Mouse (Mus musculus) heart, adult 18-20 months (tissue): ENCODE results near the gene Fchsd2. TPM values are rescaled to one million over a fixed set of nuclear protein-coding genes. Genes with fewer than 3 reads are reported as not detected.

Experiments used
- total RNA-seq, 2 experiments: library from RNA; stranded (reverse); gene quantifications; 2 replicates each; pipeline ENCODE4 v1.2.3; 2021

The Fchsd2 gene
- total RNA-seq, 2 experiments from 2014 or later = 18.3 to 22.5 TPM

Other genes with a start within 250 kb of the Fchsd2 start
- gene Relt, start 229.4 kb upstream of the Fchsd2 start, total RNA-seq = 1 to 10 TPM; 4.5 to 5.4 TPM
- gene Arhgef17, start 160.8 kb upstream of the Fchsd2 start, total RNA-seq = 10 to 100 TPM; 23.6 to 24.8 TPM
- 1 to 10 TPM; 3.2 TPM for gene P2ry6, start 118.2 kb upstream of the Fchsd2 start, total RNA-seq
- 10 to 100 TPM; 19.5 to 20.1 TPM for gene P2ry2, start 80.0 kb upstream of the Fchsd2 start, total RNA-seq
- gene Atg16l2, start 209.4 kb downstream of the Fchsd2 start, total RNA-seq = 1 to 10 TPM; 5.5 to 7.4 TPM
- 10 to 100 TPM; 68.5 to 72.5 TPM for gene Stard10, start 224.2 kb downstream of the Fchsd2 start, total RNA-seq